Mouse (Mus musculus) limb, embryonic 13.5 days (tissue): ENCODE measurements around the gene Prss40. TPM values are rescaled to one million over a fixed set of nuclear protein-coding genes. Genes with fewer than 3 reads are reported as not detected.

ENCODE experiments used
- ATAC-seq: fragments of 200-750 bp; cut with Nextera tagmentation; 2 replicates; pipeline ENCODE4 v1.8.0; 2017; ENCODE audit warnings: low read depth, moderate number of reproducible peaks, moderate TSS enrichment; ENCODE audit not compliant: low FRiP score
- H3K27ac ChIP-seq: fragments of 300-500 bp; sonication (generic); 2 replicates; pipeline ENCODE4 v1.5.1; 2015; ENCODE audit warnings: inconsistent platforms, mild to moderate bottlenecking, moderate library complexity
- H3K27me3 ChIP-seq: fragments of 300-500 bp; sonication (generic); 2 replicates; pipeline ENCODE4 v1.6.1; 2015; ENCODE audit warnings: mild to moderate bottlenecking, inconsistent platforms
- H3K36me3 ChIP-seq: fragments of 300-500 bp; sonication (generic); 2 replicates; pipeline ENCODE4 v1.6.1; 2015; ENCODE audit warnings: inconsistent platforms, mild to moderate bottlenecking, moderate library complexity
- H3K4me1 ChIP-seq: fragments of 300-500 bp; sonication (generic); 2 replicates; pipeline ENCODE4 v1.6.1; 2015; ENCODE audit warnings: inconsistent platforms
- H3K4me2 ChIP-seq: fragments of 300-500 bp; sonication (generic); replicated peaks from 2 replicates; pipeline ENCODE4 v1.6.1; 2015; ENCODE audit warnings: inconsistent platforms, mild to moderate bottlenecking, moderate library complexity
- H3K4me3 ChIP-seq: fragments of 300-500 bp; sonication (generic); 2 replicates; pipeline ENCODE4 v1.5.1; 2015; ENCODE audit warnings: moderate library complexity, mild to moderate bottlenecking, inconsistent platforms
- H3K9ac ChIP-seq: fragments of 300-500 bp; sonication (generic); 2 replicates; pipeline ENCODE4 v1.6.1; 2015; ENCODE audit warnings: mild to moderate bottlenecking, inconsistent platforms
- H3K9me3 ChIP-seq: fragments of 300-500 bp; sonication (generic); 2 replicates; pipeline ENCODE4 v1.6.1; 2016; ENCODE audit warnings: inconsistent platforms
- WGBS: fragments of 180-500 bp; shearing (Covaris S2); methylation state at CpG from one replicate; pipeline ENCODE4 v1.1.7; 2015; 5-methylcytosine and 5-hydroxymethylcytosine counted together
- polyA plus RNA-seq: library from polyadenylated mRNA; unstranded; fragments of >200 nt; fragmentation: Nextera tagmentation; extraction: Ambion mirVana; gene quantifications from 2 replicates; pipeline ENCODE4 v1.2.1, GENCODE M21; 2015

Gene Prss40
- 0.11 TPM in 1 of 2 replicates, not detected in the other for polyA plus RNA-seq

DNA sequence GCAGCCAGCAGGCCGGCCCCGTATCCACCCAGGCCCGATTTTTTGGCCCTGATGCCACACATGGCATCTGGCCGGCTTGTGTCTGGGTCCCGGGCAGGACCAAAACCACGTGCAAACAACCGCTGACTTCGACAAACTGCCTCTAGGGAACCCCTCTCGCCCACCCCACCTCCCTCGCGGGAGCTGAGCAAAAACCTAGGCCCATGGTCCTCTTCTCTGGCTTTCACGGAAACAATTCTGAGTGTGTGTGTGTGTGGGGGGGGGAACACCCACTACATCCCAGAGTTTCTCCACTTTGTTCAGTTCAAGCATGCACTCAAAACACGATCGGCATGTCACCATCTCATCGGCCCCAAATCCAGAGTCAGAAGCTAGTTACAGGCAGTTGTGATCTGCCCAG is at the start of gene Prss40:
Gene Prss40, minus strand, starts transcription at position 101 of the 400 bp plus-strand sequence.
- no peak for ATAC-seq
- H3K9me3 ChIP-seq, result no peaks in the 10 kb centered on the region
- 85% methylated on average over 15 of the region's 15 CpGs for WGBS

DNA sequence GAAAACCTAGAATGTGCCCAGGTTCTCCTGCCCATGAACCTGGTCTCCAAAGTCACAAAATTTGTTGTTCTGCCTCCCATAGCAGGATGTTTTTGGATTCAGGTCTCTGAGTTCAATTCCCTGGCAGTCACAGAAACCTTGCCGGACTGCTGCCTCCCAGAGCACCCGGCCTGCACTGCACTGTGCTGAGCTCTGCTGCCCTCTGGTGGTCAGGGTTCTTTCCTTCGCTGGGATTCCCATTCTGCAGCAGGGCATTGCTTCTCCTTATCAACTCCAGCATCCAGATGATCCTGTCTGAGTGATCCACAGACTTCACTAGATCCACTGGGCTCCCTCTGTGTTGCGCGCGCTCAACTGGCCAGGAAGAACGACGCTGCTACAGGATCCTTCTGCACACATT is 41.6 kb upstream of the Prss40 start:
- Histone ChIP-seq H3K4me3 (no peak overlapping the region), H3K9ac (no peak overlapping the region), H3K27me3 (no peaks in the 10 kb centered on the region), H3K4me1 (no peaks in the 10 kb centered on the region), H3K36me3 (no peaks in the 10 kb centered on the region), H3K9me3 (no peaks in the 10 kb centered on the region), H3K27ac (no peak overlapping the region), H3K4me2 (no peak overlapping the region)
- ATAC-seq, result no peak
- WGBS, result 13% methylated on average over 8 of the region's 8 CpGs

More for the DNA sequence above, at the start of gene Prss40:
- Histone ChIP-seq H3K4me1 (no peaks in the 10 kb centered on the region), H3K36me3 (no peaks in the 10 kb centered on the region), H3K27me3 (no peaks in the 10 kb centered on the region), H3K4me2 (no peak within 1 kb of the TSS), H3K27ac (no peak within 1 kb of the TSS), H3K9ac (no peak within 1 kb of the TSS), H3K4me3 (no peak within 1 kb of the TSS)

DNA sequence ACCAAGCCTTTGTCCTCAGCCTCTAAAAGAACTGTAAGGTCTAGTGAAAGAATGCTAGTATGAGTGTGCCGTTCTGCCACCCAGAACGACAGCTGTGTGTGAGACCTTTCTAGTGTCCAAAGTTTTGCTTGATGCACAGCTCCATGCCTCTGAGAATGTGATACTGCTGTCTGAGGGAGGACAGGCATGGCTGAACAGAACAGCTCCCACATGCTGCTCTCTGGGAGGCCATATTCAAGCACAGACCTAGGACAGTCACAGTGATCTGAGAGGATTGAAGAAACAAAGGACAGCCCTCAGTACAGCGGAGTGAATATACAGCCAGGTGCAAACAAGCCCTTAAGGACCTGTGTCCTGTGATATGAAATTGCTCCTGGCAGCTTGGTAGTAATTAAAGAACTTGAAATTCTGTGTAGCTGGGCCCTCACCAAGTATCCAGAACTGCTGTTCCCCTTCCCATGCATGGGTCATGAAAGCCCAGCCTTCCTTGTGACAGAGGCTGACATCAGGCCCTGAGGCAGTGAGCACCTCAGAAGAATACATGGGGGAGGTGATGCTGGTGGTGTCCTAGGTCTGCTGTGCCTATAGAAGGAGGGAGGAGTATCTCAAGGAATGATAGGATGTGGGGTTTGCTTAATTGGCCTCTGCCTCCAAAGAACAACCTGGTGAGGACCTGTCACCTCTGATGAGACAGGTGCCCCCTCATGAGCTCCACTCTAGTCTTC is 40.7 kb upstream of the Prss40 start:
- H3K27me3 ChIP-seq, result no peaks in the 10 kb centered on the region
- 77% methylated on average over 3 of the region's 3 CpGs for WGBS
- H3K4me3 ChIP-seq, result no peak overlapping the region
- no peaks in the 10 kb centered on the region for H3K9me3 ChIP-seq
- no peaks in the 10 kb centered on the region for H3K36me3 ChIP-seq
- H3K27ac ChIP-seq, result no peak overlapping the region
- H3K4me1 ChIP-seq, result no peaks in the 10 kb centered on the region
- no peak overlapping the region for H3K9ac ChIP-seq
- no peak overlapping the region for H3K4me2 ChIP-seq
- ATAC-seq, result no peak

DNA sequence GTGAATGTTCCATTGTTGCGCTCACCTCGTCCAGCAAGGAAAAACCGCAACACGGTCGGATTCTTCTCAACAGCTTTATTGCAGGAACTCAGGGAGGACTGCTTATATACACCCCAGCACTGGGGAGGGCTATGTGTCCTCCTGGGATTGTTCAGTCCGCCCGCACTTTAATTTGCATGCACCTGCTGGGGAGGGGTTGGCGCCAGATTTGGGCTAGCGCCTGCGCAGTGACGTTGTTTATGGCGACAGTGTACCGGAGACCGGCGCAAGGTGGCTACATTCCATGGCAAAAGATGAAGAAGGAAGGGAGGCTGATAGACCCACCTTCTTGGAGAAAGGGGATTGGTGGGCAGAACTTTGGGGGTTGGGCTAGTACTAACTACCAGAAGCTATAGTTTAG is 39.3 kb upstream of the Prss40 start:
- no peak overlapping the region for H3K4me3 ChIP-seq
- ATAC-seq, result no peak
- no peaks in the 10 kb centered on the region for H3K36me3 ChIP-seq
- WGBS, result 76% methylated on average over 15 of the region's 15 CpGs
- no peaks in the 10 kb centered on the region for H3K27me3 ChIP-seq
- no peak overlapping the region for H3K9ac ChIP-seq
- H3K4me2 ChIP-seq, result no peak overlapping the region
- no peak overlapping the region for H3K27ac ChIP-seq
- no peaks in the 10 kb centered on the region for H3K9me3 ChIP-seq
- H3K4me1 ChIP-seq, result no peaks in the 10 kb centered on the region

DNA sequence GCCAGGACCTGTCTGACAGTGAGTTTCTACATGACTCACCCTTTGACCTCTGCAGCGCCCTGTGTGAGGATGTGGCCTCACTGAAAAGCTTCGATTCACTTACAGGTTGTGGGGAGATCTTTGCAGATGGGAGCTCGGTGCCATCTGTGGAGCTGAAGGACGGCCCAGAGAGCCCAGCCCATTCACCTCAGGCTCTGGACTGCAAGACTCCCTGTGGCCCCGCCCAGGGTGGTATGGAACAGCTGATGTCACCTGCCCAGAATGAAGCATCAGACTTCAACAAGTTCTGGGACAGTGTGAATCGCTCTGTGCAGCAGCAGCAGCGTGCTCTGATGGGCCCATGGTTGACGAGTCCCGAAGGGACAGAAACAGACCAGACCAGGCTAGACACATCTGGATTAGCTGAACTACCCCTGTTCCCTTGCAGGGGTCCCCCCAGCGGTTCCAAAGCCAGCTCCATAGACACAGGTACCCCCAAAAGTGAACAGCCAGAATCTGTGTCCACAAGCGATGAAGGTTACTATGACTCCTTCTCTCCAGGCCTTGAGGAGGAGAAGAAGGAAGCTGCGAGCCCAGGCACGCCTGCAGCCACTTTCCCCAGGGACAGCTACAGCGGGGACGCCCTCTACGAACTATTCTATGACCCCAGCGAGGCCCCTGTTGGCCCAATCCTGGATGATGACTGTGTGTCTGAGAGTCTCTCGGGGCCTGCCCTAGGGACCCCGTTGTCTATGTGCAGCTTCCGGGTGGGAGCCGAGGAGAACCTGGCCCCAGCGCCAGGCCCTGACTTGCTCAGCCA is 26.8 kb upstream of the Prss40 start:
- H3K9me3 ChIP-seq, result no peaks in the 10 kb centered on the region

DNA sequence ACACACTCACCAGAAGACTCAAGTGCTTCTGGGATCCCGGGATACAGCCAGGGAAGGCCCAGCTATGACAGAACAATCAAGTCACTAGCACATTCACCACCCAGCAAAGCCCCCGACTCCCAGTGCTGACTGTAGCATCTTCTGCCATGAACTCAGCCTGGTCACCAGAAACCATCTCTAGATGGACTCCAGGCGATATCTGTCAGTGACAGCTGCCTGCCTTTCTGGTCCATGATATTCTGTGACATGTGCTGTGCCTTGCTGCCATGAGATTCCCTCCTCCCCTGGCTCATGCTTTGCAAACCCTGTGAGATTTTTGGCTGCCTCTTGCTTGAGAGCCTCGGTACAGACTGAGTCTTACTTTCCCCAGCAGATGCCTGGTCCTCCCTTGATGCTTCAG is 24.0 kb upstream of the Prss40 start:
- H3K4me1 ChIP-seq, result peaks cover 3% of the 10 kb centered on the region; the same call in 1 of the 2 replicates
- ATAC-seq, result no peak
- WGBS, result 78% methylated on average over 4 of the region's 4 CpGs

More for the DNA sequence above, 26.8 kb upstream of the Prss40 start:
- WGBS, result 81% methylated on average over 22 of the region's 22 CpGs
- no peaks in the 10 kb centered on the region for H3K27me3 ChIP-seq
- no peaks in the 10 kb centered on the region for H3K36me3 ChIP-seq
- H3K9ac ChIP-seq, result no peak overlapping the region
- H3K4me1 ChIP-seq, result no peaks in the 10 kb centered on the region
- H3K4me3 ChIP-seq, result no peak overlapping the region
- no peak; the same call in 1 of the 2 replicates for ATAC-seq
- H3K27ac ChIP-seq, result no peak overlapping the region
- H3K4me2 ChIP-seq, result no peak overlapping the region

DNA sequence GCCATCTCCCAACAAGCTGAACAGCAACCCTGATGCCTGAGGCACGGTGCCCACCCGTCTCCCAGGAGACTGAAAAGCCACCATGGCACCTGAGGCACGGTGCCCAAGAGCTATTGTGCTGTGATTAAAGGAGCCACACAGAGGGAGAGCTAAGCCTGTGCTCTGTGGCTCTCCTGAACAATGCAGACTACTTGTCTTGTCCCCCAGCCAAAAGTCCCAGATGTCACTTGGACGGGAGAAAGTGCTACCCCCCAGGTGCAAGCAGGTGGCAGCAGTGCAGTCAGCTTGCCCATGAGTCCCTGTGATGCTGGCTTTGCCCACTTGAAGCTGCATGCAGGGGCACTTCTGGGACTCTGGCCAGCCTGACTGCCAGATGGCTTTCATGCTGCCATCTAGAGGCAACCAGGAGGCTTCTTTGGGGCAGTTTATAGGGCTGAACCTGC is 23.1 kb upstream of the Prss40 start:
- H3K27me3 ChIP-seq, result peaks cover 25% of the 10 kb centered on the region
- 33% methylated on average over 4 of the region's 4 CpGs for WGBS

More for the DNA sequence above, 24.0 kb upstream of the Prss40 start:
- H3K36me3 ChIP-seq, result no peaks in the 10 kb centered on the region
- no peaks in the 10 kb centered on the region for H3K9me3 ChIP-seq
- no peak overlapping the region for H3K4me3 ChIP-seq
- H3K27ac ChIP-seq, result no peak overlapping the region
- no peak overlapping the region for H3K4me2 ChIP-seq
- peaks cover 17% of the 10 kb centered on the region for H3K27me3 ChIP-seq
- H3K9ac ChIP-seq, result no peak overlapping the region

DNA sequence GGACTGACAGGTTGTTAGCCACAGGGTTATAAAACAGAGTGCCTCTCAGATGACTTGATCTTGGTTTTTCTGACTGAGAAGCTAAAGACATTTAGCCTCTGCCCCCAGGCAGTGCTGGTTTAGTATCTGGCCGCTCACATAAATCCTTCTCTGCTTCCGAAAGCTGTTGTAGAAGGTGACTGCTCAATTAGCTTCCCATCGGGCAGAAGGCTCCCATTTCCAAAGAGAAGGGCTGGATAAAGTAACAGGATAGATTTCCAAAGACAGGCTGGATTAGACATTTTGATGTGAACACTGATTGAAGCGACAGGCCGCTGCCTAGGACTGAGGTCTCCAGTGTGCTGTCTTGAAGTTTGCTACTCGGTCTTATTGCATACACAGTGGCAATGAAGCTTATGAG is 21.5 kb upstream of the Prss40 start:
- no peak overlapping the region for H3K9ac ChIP-seq
- 53% methylated on average over 6 of the region's 6 CpGs for WGBS
- ATAC-seq, result no peak

More for the DNA sequence above, 23.1 kb upstream of the Prss40 start:
- Histone ChIP-seq H3K4me3 (no peak overlapping the region), H3K4me1 (peaks cover 9% of the 10 kb centered on the region), H3K9ac (no peak overlapping the region), H3K9me3 (no peaks in the 10 kb centered on the region), H3K4me2 (no peak overlapping the region), H3K27ac (no peak overlapping the region), H3K36me3 (no peaks in the 10 kb centered on the region)
- ATAC-seq, result no peak

DNA sequence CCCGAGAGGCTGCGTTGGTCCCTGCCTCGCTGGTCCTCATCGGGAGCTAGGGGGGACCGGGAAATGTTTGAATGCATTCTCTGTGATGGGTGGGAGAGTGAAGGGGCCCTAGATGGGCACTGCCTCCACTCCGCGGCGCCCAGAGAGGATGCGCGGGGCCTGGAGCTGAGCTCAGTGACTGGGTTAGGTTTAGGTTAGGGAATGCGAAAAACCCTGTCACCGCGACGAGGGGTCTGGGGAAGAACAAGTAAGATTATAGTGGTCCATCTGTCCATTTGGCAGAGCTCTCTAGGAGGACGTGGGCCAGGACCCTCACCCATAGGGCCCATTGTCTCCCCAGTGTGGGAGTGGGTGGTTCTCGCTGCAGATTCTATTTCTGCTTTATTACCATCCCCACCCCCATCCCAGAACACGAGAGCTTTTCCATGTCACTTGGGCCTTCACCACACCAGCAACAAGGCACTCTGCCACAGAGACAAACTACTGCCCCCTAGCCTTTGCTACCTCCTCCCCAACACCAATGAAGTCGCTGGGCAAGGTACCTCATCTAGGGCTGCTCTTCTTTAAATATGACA is 19.1 kb upstream of the Prss40 start:
- H3K4me1 ChIP-seq, result peaks cover 11% of the 10 kb centered on the region
- H3K36me3 ChIP-seq, result no peaks in the 10 kb centered on the region
- peak; percentile 29 for ATAC-seq
- H3K9me3 ChIP-seq, result no peaks in the 10 kb centered on the region
- peak overlapping the region; percentile 43 for H3K4me3 ChIP-seq
- WGBS, result 1% methylated on average over 18 of the region's 18 CpGs
- H3K27me3 ChIP-seq, result peaks cover 47% of the 10 kb centered on the region
- no peak overlapping the region for H3K9ac ChIP-seq
- no peak overlapping the region for H3K27ac ChIP-seq
- H3K4me2 ChIP-seq, result peak overlapping the region; percentile 71

More for the DNA sequence above, 21.5 kb upstream of the Prss40 start:
- Histone ChIP-seq H3K4me1 (peaks cover 11% of the 10 kb centered on the region), H3K4me3 (no peak overlapping the region), H3K27me3 (peaks cover 39% of the 10 kb centered on the region), H3K36me3 (no peaks in the 10 kb centered on the region), H3K27ac (no peak overlapping the region), H3K4me2 (no peak overlapping the region), H3K9me3 (no peaks in the 10 kb centered on the region)

DNA sequence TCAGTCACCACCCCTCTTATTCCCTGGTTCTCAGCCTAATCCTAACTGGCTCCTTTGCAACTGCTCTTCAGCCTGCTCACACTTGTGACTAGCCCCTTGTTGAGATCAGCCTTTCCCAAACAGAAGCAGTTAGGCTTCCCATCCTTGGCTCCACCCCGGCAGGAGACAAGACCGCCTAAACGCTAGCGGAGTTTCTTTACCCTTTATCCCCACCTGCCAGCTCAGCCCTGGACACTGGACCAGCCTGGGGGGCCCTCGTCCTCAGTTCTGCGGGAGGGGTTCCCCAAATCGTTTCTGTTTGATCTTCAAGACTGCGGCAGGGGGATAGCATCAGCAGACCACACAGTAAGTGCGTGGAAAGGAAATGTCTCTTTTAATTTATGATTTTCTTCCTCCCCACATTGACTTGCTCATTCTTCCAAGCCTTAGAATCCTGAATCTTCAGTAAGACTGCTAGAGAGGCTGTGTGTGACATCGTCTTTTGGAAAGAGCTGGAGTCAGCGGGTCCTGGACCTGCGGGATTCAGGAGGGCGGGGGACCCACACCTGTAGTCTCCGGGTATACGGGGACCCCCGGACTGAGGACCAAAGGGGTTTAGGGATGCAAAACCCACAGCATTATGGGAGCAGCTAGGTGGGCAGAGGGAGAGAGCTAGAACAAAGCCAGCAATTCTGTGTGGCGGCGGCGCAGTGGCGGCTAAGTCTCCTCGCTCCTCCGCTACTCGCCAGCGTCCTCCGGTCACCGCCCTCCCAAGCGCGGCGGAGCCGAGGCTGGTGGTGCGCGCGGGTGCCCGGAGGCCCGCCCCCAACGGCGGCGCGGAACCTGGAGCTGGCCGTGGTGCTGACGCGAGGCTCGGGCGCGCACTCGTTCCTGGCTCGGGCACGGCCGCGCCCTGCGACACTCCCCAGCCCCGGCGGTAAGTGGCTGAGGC is 18.4 kb upstream of the Prss40 start, which contains the start of gene Amer3:
Gene Amer3, plus strand, starts transcription at position 807 of the 931 bp plus-strand sequence.
- Histone ChIP-seq H3K27me3 (peaks cover 47% of the 10 kb centered on the region), H3K9ac (no peak within 1 kb of the TSS), H3K36me3 (no peaks in the 10 kb centered on the region), H3K4me1 (peaks cover 11% of the 10 kb centered on the region), H3K4me3 (peak within 1 kb of the TSS; percentile 43), H3K9me3 (no peaks in the 10 kb centered on the region), H3K4me2 (peak within 1 kb of the TSS; percentile 71), H3K27ac (no peak within 1 kb of the TSS)
- ATAC-seq, result peak; percentile 90
- under 1% methylated on average over 52 of the region's 53 CpGs for WGBS

DNA sequence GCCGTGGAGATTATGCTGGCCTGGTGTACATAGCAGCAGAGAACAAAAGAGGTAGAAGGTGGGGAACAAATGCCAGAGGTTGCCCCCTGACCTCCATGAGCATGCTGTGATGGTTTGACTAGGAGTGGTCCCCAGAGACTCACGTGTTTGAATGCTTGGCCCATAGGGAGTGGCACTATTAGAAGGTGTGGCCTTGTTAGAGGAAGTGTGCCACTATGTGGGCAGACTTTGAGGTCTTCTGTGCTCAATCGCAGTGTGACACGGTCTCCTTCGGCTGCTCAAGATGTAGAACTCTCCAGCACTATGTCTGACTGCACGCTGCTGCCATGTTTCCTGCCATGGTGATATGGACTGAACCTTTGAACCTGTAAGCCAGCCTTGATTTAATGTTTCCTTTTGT is 12.5 kb upstream of the Prss40 start:
- no peak for ATAC-seq
- 82% methylated on average over 6 of the region's 6 CpGs for WGBS

More for the DNA sequence above, 12.5 kb upstream of the Prss40 start:
- Histone ChIP-seq H3K4me2 (no peak overlapping the region), H3K27ac (no peak overlapping the region), H3K4me1 (no peaks in the 10 kb centered on the region), H3K36me3 (no peaks in the 10 kb centered on the region), H3K9ac (no peak overlapping the region), H3K4me3 (no peak overlapping the region), H3K9me3 (no peaks in the 10 kb centered on the region), H3K27me3 (peaks cover 16% of the 10 kb centered on the region)
